Mouse (Mus musculus) adrenal gland, postnatal 0 days (tissue): ENCODE data around the gene Reg3g. TPM values are rescaled to one million over a fixed set of nuclear protein-coding genes. Genes with fewer than 3 reads are reported as not detected.

ENCODE experiments used
- polyA plus RNA-seq: library from polyadenylated mRNA; unstranded; fragments of >200 nt; fragmentation: Nextera tagmentation; extraction: Ambion mirVana; gene quantifications from 2 replicates; pipeline ENCODE4 v1.2.1, GENCODE M21; 2015

Reg3g gene
- polyA plus RNA-seq, result not detected in 2 replicates

GRCm38 (mm10) chr6:78468772-78469171, at the start of gene Reg3g:
TSS of gene Reg3g (minus strand) at chr6:78468872.

DNA sequence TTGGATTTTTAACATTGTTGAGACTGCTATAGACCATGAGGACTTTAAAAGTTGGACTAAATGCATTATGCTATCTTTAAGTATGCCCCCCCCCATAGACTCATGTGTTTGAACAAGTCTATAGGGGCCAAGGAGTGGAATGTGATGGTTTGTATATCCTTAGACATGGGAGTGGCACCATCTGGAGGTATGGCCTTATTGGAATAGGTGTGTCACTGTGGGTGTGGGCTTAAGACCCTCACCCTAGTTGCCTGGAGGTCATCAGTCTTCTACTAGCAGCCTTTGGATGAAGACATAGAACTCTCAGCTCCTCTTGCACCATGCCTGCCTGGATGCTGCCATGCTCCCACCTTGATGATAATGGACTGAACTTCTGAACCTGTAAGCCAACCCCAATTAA, 46.3 kb downstream of the Reg3g start, which contains the start of gene Reg1:
TSS of gene Reg1 (plus strand) at position 301 of the 400 bp plus-strand sequence.

Other genes starting within 250 kb of the Reg3g start
- not detected in 2 replicates for gene Reg3b, start 98.2 kb downstream of the Reg3g start, polyA plus RNA-seq
- not detected in 2 replicates for gene Reg3d, start 90.0 kb downstream of the Reg3g start, polyA plus RNA-seq
- gene Reg3a, start 88.2 kb downstream of the Reg3g start, polyA plus RNA-seq, result not detected in 2 replicates
- not detected in 2 replicates for gene Reg2, start 73.2 kb downstream of the Reg3g start, polyA plus RNA-seq
- 0.57 TPM in 1 of 2 replicates, not detected in the other for gene Reg1, start 46.2 kb downstream of the Reg3g start, polyA plus RNA-seq